Mouse (Mus musculus) lung, embryonic 14.5 days (tissue): ENCODE data around the gene Msrb3. TPM values are rescaled to one million over a fixed set of nuclear protein-coding genes. Genes with fewer than 3 reads are reported as not detected.
A peak's percentile ranks its signal among the peaks of the same experiment; 100 is the strongest.

Experiments
- ATAC-seq: fragments of 200-750 bp; cut with Nextera tagmentation; 2 replicates; pipeline ENCODE4 v1.8.0; 2017; ENCODE audit warnings: mild to moderate bottlenecking, moderate TSS enrichment, moderate library complexity; ENCODE audit not compliant: insufficient read depth
- DNase-seq: peaks from one replicate; pipeline ENCODE4 v3.0.0-alpha.2; 2015
- H3K27ac ChIP-seq: fragments of 300-500 bp; sonication (generic); 2 replicates; pipeline ENCODE4 v1.5.1; 2014; ENCODE audit warnings: low read depth, mild to moderate bottlenecking, moderate library complexity
- H3K27me3 ChIP-seq: fragments of 300-500 bp; sonication (generic); 2 replicates; pipeline ENCODE4 v1.6.1; 2014; ENCODE audit warnings: low read length, control low read depth; ENCODE audit not compliant: insufficient read depth
- H3K36me3 ChIP-seq: fragments of 300-500 bp; sonication (generic); 2 replicates; pipeline ENCODE4 v1.6.1; 2014; ENCODE audit warnings: control low read depth; ENCODE audit not compliant: insufficient read depth
- H3K4me1 ChIP-seq: fragments of 300-500 bp; sonication (generic); 2 replicates; pipeline ENCODE4 v1.6.1; 2014; ENCODE audit warnings: antibody characterized with exemption, control low read depth; ENCODE audit not compliant: insufficient read depth
- H3K4me2 ChIP-seq: fragments of 300-500 bp; sonication (generic); 2 replicates; pipeline ENCODE4 v1.6.1; 2014; ENCODE audit warnings: mild to moderate bottlenecking
- H3K4me3 ChIP-seq: fragments of 300-500 bp; sonication (generic); 2 replicates; pipeline ENCODE4 v1.5.1; 2014; ENCODE audit warnings: low read depth, low read length
- H3K9ac ChIP-seq: fragments of 300-500 bp; sonication (generic); 2 replicates; pipeline ENCODE4 v1.6.1; 2014
- H3K9me3 ChIP-seq: fragments of 300-500 bp; sonication (generic); 2 replicates; pipeline ENCODE4 v1.6.1; 2016; ENCODE audit warnings: low read depth, low read length, control low read depth
- CTCF ChIP-seq: IDR thresholded peaks from 2 replicates; pipeline ENCODE4 v1.5.1; 2016; ENCODE audit warnings: antibody characterized with exemption, low read depth
- WGBS: fragments of 180-500 bp; shearing (Covaris S2); extraction: QIAGEN DNeasy Blood & Tissue Kit; methylation state at CpG from one replicate; pipeline ENCODE4 v1.1.7; 2014; 5-methylcytosine and 5-hydroxymethylcytosine counted together
- polyA plus RNA-seq: library from polyadenylated mRNA; unstranded; fragments of >200 nt; fragmentation: Nextera tagmentation; extraction: Ambion mirVana; gene quantifications from 2 replicates; pipeline ENCODE4 v1.2.1, GENCODE M21; 2014

Msrb3 gene
- polyA plus RNA-seq, 1 experiment from 2014 or later: 13.0 TPM

DNA sequence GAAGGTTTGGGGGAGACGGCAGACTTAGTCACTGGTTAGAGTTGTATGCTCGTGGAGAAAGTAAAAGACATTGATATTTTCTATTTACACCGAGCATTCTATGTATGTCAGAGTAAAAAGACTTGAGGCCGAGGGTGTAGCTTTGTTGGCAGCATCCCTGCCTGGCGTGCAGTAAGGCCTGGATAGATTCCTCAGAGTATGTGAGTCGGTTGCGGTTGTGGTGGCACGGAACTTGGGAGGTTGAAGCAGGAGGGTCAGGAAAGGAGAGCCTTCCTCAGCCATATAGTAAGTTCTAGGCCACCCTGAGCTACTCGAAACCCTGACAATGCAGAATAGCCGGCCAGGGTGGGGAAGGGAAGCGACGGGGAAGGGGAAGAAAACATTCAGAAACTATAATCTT lies 71.1 kb downstream of the Msrb3 start:
- Histone ChIP-seq H3K27ac (no peak overlapping the region), H3K9me3 (no peaks in the 10 kb centered on the region), H3K4me3 (no peak overlapping the region), H3K4me1 (no peaks in the 10 kb centered on the region), H3K4me2 (no peak overlapping the region), H3K36me3 (no peaks in the 10 kb centered on the region), H3K27me3 (no peaks in the 10 kb centered on the region), H3K9ac (no peak overlapping the region)
- TF ChIP-seq CTCF: no peak
- ATAC-seq (no peak), DNase-seq (no peak)
- 89% methylated on average over 12 of the region's 12 CpGs for WGBS

GRCm38 (mm10) chr10:120826795-120827669 lies 71.9 kb downstream of the Msrb3 start:
- TF ChIP-seq CTCF: no peak
- H3K27me3 ChIP-seq: no peaks in the 10 kb centered on the region
- H3K4me1 ChIP-seq: 0 out of 2 replicates have a peak, but pooled peaks cover under 1% of the 10 kb centered on the region
- H3K27ac ChIP-seq: no peak overlapping the region
- WGBS: 79% methylated on average over 27 of the region's 27 CpGs
- no peak for DNase-seq
- ATAC-seq: no peak
- no peak overlapping the region for H3K4me3 ChIP-seq
- no peak overlapping the region for H3K4me2 ChIP-seq
- no peak overlapping the region for H3K9ac ChIP-seq
- no peaks in the 10 kb centered on the region for H3K9me3 ChIP-seq
- no peaks in the 10 kb centered on the region for H3K36me3 ChIP-seq

DNA sequence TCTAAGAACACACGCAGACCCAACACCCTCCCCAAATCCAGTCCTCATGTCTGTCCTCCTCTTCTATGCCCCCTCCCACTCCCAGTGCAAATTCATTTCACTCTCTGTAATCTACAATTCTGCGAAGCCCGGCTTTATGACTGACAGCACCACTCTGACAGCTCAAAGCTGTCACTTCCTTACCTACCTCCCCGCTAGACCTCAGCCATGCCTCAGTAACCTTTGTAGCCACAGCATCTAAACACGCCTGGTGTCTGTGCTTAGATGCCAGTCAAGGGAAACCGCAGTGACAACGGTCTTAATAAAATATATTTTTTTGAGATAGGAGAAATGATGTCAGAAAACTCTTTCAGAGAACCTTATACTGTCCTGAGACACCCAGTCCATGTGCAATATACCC lies 72.5 kb downstream of the Msrb3 start:
- WGBS: 67% methylated on average over 7 of the region's 7 CpGs
- no peak for DNase-seq
- no peaks in the 10 kb centered on the region for H3K36me3 ChIP-seq

DNA sequence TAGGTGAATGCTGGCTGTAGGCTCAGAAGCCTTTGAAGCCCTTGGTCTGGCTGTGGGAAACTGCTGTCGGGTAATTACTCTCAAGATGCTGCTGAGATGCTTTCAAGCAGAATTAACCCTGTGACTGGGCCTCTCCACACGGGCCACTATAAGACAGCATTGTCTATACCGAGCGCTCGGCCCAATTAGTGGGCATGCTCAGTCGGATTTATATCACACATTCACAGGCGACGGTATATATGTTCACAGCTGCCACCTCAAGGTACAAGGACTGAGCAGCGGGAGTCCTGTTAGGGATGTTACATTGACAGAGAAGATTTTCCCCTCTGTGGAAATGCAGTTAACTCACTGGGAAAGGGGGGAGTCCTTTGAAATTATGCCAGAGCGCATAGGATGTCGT lies 73.3 kb downstream of the Msrb3 start:
- Histone ChIP-seq H3K9me3 (no peaks in the 10 kb centered on the region), H3K27me3 (no peaks in the 10 kb centered on the region), H3K4me2 (no peak overlapping the region), H3K27ac (no peak overlapping the region), H3K4me1 (0 out of 2 replicates have a peak, but pooled peaks cover 6% of the 10 kb centered on the region), H3K9ac (no peak overlapping the region), H3K4me3 (no peak overlapping the region), H3K36me3 (no peaks in the 10 kb centered on the region)
- no peak for DNase-seq
- no peak for ATAC-seq
- TF ChIP-seq CTCF: no peak
- 54% methylated on average over 11 of the region's 11 CpGs for WGBS

More for the DNA sequence above, 72.5 kb downstream of the Msrb3 start:
- Histone ChIP-seq H3K27ac (no peak overlapping the region), H3K9me3 (no peaks in the 10 kb centered on the region), H3K4me2 (no peak overlapping the region), H3K4me3 (no peak overlapping the region), H3K27me3 (no peaks in the 10 kb centered on the region), H3K9ac (no peak overlapping the region), H3K4me1 (0 out of 2 replicates have a peak, but pooled peaks cover 6% of the 10 kb centered on the region)
- no peak for TF ChIP-seq CTCF
- ATAC-seq: no peak

- H3K4me2 ChIP-seq: peak overlapping the region; percentile 44
- DNase-seq (peak; percentile 75), ATAC-seq (peak; percentile 90)
- no peak overlapping the region for H3K27ac ChIP-seq
- WGBS: 19% methylated on average over 20 of the region's 20 CpGs
- H3K4me1 ChIP-seq: 0 out of 2 replicates have a peak, but pooled peaks cover 6% of the 10 kb centered on the region
- no peaks in the 10 kb centered on the region for H3K36me3 ChIP-seq
- H3K9me3 ChIP-seq: no peaks in the 10 kb centered on the region
- H3K4me3 ChIP-seq: no peak overlapping the region
- TF ChIP-seq CTCF: no peak
- no peak overlapping the region for H3K9ac ChIP-seq
- no peaks in the 10 kb centered on the region for H3K27me3 ChIP-seq
Observed at GRCm38 (mm10) chr10:120821491-120822358, 77.2 kb downstream of the Msrb3 start.

DNA sequence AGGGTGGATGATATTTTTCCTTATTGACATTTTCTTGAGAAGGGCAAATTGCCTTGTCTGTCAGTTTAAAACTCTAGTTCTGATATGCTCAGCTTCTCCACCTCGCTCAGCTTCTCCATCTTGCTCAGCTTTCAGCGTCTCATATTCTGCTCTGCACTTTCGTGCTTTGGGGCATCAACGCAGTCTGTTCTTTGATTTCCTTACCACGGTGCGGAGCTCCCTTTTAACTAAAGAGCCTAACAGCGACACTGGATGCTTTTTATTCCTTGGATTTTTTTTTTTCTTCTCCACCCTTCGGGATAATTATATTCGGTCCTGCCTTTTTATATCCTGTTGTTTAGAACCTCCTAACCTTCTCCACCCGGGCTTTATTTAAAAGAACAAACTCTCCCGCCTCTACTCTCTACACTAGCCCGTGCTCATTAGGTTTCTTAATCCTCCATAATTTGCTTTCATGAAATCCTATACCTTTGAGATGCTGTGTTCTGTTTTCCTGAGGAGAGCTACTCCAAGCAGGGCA lies 78.1 kb downstream of the Msrb3 start:
- H3K27me3 ChIP-seq: no peaks in the 10 kb centered on the region
- H3K27ac ChIP-seq: no peak overlapping the region
- H3K9me3 ChIP-seq: no peaks in the 10 kb centered on the region
- no peak overlapping the region for H3K4me2 ChIP-seq
- no peak for DNase-seq
- H3K36me3 ChIP-seq: no peaks in the 10 kb centered on the region
- ATAC-seq: no peak
- TF ChIP-seq CTCF: no peak
- 61% methylated on average over 12 of the region's 12 CpGs for WGBS
- no peak overlapping the region for H3K9ac ChIP-seq
- 0 out of 2 replicates have a peak, but pooled peaks cover 6% of the 10 kb centered on the region for H3K4me1 ChIP-seq
- no peak overlapping the region for H3K4me3 ChIP-seq
